Mouse (Mus musculus): ENCODE data around the gene Gm6169. TPM values are rescaled to one million over a fixed set of nuclear protein-coding genes. Genes with fewer than 3 reads are reported as not detected.

The Gm6169 gene
- total and polyA plus RNA-seq, 3 experiments, result 3.9 to 17.6 (median 4.4) TPM

DNA sequence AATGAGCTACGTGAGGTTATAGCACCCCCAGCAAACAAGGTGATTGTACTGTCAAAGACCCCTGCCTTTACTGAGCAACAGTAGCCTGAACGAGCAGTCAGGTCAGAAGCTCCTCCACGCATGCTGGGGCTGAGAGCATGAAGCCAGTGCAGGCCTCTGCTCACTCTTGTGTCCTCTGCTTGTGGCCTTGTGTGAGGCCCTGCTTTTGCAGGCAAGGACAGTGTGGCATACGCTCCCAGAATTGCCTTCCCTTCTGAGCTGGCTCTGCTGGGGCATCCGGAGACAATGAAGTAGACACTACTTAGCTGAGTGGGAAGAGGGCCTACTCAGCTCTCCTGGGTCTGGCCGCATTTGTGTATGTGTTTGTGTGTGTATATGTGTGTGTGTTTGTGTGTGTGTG, 39.3 kb downstream of the Gm6169 start:
- in situ Hi-C loops (cut with MboI; ENCODE audit: low pct_ligation_motif_present, low pct_unique_long_range_greater_than_20kb, low sequenced_read_pairs), result no loop called here
- H3K4me3 ChIP-seq (replicated peaks in 1 of 3; ENCODE audit: low read depth in 2 of 3, low read length in 2 of 3, poor library complexity in 1 of 3), result no peak overlapping the region
- DNase-seq (ENCODE audit: extremely low read depth), result no peak
- no peak overlapping the region for H3K4me2 ChIP-seq (ENCODE audit: insufficient read depth, low read depth, poor library complexity, severe bottlenecking)
- H3K4me1 ChIP-seq (ENCODE audit: control insufficient read depth in 1 of 2, insufficient read depth in 2 of 2), result peaks cover 0 to 5% of the 10 kb centered on the region in 2 experiments; a peak in 2 of 4 replicates
- no peaks in the 10 kb centered on the region for H3K9me3 ChIP-seq (replicated peaks; ENCODE audit: low read length)
- H3K36me3 ChIP-seq (replicated peaks in 1 of 2; ENCODE audit: control insufficient read depth in 1 of 2, insufficient read depth in 1 of 2, low read length in 1 of 2), result no peaks in the 10 kb centered on the region
- dilution Hi-C loops (cut with MboI; ENCODE audit: extremely low pct_ligation_motif_present, extremely low pct_unique_long_range_greater_than_20kb, low sequenced_read_pairs), result no loop called here
- no peaks in the 10 kb centered on the region for H3K27me3 ChIP-seq (replicated peaks)
- no peaks in the 10 kb centered on the region for H3K79me2 ChIP-seq (replicated peaks; ENCODE audit: control insufficient read depth, extremely low read depth, insufficient read depth, poor library complexity, severe bottlenecking)
- no peak overlapping the region for H3K9ac ChIP-seq (ENCODE audit: insufficient read depth, low read depth)
- no peak overlapping the region for H3K27ac ChIP-seq (ENCODE audit: insufficient read depth, low read depth)
- no peak for TF ChIP-seq CHD2 (IDR thresholded peaks at IDR 0.05; ENCODE audit: low read length)
- TF ChIP-seq ZNF384 (IDR thresholded peaks at IDR 0.05; ENCODE audit: low read depth, low read length), result no peak
- no peak for TF ChIP-seq RAD21 (IDR thresholded peaks at IDR 0.05; ENCODE audit: low read depth, low read length)
- no peak for TF ChIP-seq JUND (conservative IDR thresholded peaks at IDR 0.05; ENCODE audit: low read depth, low read length)
- no peak for TF ChIP-seq HCFC1 (IDR thresholded peaks at IDR 0.05; ENCODE audit: low read depth, low read length)
- no peak for TF ChIP-seq SMC3 (IDR thresholded peaks at IDR 0.05; ENCODE audit: low read depth, low read length)
- no peak for TF ChIP-seq NELFE (IDR thresholded peaks at IDR 0.05; ENCODE audit: low read depth, low read length)

- no peaks in the 10 kb centered on the region for H3K79me2 ChIP-seq (replicated peaks; ENCODE audit: control insufficient read depth, extremely low read depth, insufficient read depth, poor library complexity, severe bottlenecking)
- H3K27ac ChIP-seq (ENCODE audit: insufficient read depth, low read depth), result no peak overlapping the region
- no peak overlapping the region for H3K9ac ChIP-seq (ENCODE audit: insufficient read depth, low read depth)
- H3K9me3 ChIP-seq (replicated peaks; ENCODE audit: low read length), result no peaks in the 10 kb centered on the region
- TF ChIP-seq MEF2A (IDR thresholded peaks at IDR 0.05; ENCODE audit: borderline replicate concordance, low read depth, low read length) (no peak), BHLHE40 (IDR thresholded peaks at IDR 0.05; ENCODE audit: low read depth, low read length) (no peak), RAD21 (IDR thresholded peaks at IDR 0.05; ENCODE audit: low read depth, low read length) (no peak), ETS1 (conservative IDR thresholded peaks at IDR 0.05; ENCODE audit: low read depth, low read length) (no peak), POLR2AphosphoS2 (IDR thresholded peaks at IDR 0.05; ENCODE audit: low read depth, low read length) (no peak), PAX5 (IDR thresholded peaks at IDR 0.05; ENCODE audit: low read length) (no peak), NRF1 (IDR thresholded peaks at IDR 0.05; ENCODE audit: low read depth, low read length) (no peak), JUN (IDR thresholded peaks at IDR 0.05; ENCODE audit: insufficient read depth, low read depth, low read length) (no peak), JUND (conservative IDR thresholded peaks at IDR 0.05; ENCODE audit: low read depth, low read length) (no peak), UBTF (IDR thresholded peaks at IDR 0.05; ENCODE audit: low read depth, low read length) (no peak), TCF12 (IDR thresholded peaks at IDR 0.05; ENCODE audit: low read depth, low read length) (no peak), ELF1 (IDR thresholded peaks at IDR 0.05; ENCODE audit: low read depth, low read length) (no peak), MXI1 (IDR thresholded peaks at IDR 0.05; ENCODE audit: low read depth, low read length) (no peak), KAT2A (IDR thresholded peaks at IDR 0.05; ENCODE audit: insufficient replicate concordance, low read length) (no peak), MAFK (IDR thresholded peaks at IDR 0.05; ENCODE audit: insufficient replicate concordance, low read length) (no peak), MAX (IDR thresholded peaks at IDR 0.05; ENCODE audit: low read length) (no peak)
- H3K4me2 ChIP-seq (ENCODE audit: insufficient read depth, low read depth, poor library complexity, severe bottlenecking), result no peak overlapping the region
- H3K4me3 ChIP-seq (replicated peaks in 1 of 3; ENCODE audit: low read depth in 2 of 3, low read length in 2 of 3, poor library complexity in 1 of 3), result no peak overlapping the region
- dilution Hi-C loops (cut with MboI; ENCODE audit: extremely low pct_ligation_motif_present, extremely low pct_unique_long_range_greater_than_20kb, low sequenced_read_pairs), result no loop called here
- H3K27me3 ChIP-seq (replicated peaks), result no peaks in the 10 kb centered on the region
- no peak for DNase-seq (ENCODE audit: extremely low read depth)
- H3K36me3 ChIP-seq (replicated peaks in 1 of 2; ENCODE audit: control insufficient read depth in 1 of 2, insufficient read depth in 1 of 2, low read length in 1 of 2), result no peaks in the 10 kb centered on the region
- in situ Hi-C loops (cut with MboI; ENCODE audit: low pct_ligation_motif_present, low pct_unique_long_range_greater_than_20kb, low sequenced_read_pairs), result no loop called here
- no peaks in the 10 kb centered on the region for H3K4me1 ChIP-seq (ENCODE audit: control insufficient read depth in 1 of 2, insufficient read depth in 2 of 2)
Measured at GRCm38 (mm10) chr13:97057817-97058216, 41.2 kb downstream of the Gm6169 start.

Data from CH12.LX (cell line).